Mouse (Mus musculus): ENCODE measurements around the gene P2ry14. TPM values are rescaled to one million over a fixed set of nuclear protein-coding genes. Genes with fewer than 3 reads are reported as not detected.

The P2ry14 gene
- total and polyA plus RNA-seq, 3 experiments, result 0.08 to 0.13 TPM; not detected in 1

DNA sequence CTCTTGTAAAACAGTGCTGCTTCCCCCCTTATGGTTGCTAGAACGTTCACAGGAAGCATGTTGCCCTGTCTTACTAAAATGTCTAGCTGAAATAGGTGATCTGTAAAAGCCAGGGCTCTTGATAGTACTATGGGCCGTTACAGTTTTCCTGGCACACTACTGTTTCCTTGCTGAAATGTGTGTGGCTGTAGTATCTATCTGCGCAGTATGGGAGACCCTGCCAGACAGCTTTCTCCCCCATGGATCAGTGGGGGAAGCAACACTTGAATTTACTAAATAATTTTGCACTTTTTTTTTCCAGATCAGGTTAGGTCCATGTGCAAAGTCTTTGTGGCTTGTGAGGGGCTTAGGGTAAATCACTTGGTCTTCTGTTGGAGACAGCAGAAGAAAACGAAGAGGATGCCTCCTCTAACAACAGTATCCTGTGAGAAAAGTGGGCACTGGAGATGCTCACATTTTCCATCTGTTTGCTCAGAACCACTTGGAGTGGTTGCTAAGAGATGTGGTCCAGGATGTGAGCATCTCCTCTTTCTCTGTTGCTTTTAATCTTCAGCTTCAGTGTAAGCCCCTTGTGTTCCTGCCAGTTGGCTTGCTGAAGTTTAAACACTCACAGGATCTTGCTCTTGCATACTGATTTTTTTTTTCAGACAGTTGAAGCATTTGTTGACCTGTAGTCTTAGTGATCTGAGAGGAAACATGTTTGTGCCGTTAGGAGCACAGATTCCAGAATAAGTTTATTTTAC is 17.3 kb downstream of the P2ry14 start:
- peaks cover 0 to 20% of the 10 kb centered on the region in 2 experiments; a peak in 3 of 4 replicates for H3K4me1 ChIP-seq (ENCODE audit: control insufficient read depth in 1 of 2, insufficient read depth in 2 of 2, low read length in 2 of 2)
- H3K27me3 ChIP-seq (ENCODE audit: control insufficient read depth in 1 of 2, insufficient read depth in 2 of 2, low read length in 2 of 2), result no peaks in the 10 kb centered on the region
- H3K4me3 ChIP-seq (ENCODE audit: control insufficient read depth in 1 of 2, insufficient read depth in 1 of 2, low read depth in 2 of 2, low read length in 2 of 2), result no peak overlapping the region
- peaks cover 0 to 24% of the 10 kb centered on the region in 2 experiments; a peak in 2 of 4 replicates for H3K36me3 ChIP-seq (ENCODE audit: control insufficient read depth in 1 of 2, insufficient read depth in 2 of 2, low read length in 2 of 2)
- H3K27ac ChIP-seq (ENCODE audit: control insufficient read depth, low read depth, low read length), result no peak overlapping the region
- no peaks in the 10 kb centered on the region for H3K9me3 ChIP-seq (replicated peaks; ENCODE audit: insufficient read depth, low read length)
- no peaks in the 10 kb centered on the region for H3K79me2 ChIP-seq (ENCODE audit: control insufficient read depth, insufficient read depth, low read length, poor library complexity)
- H3K9ac ChIP-seq (ENCODE audit: control insufficient read depth, low read depth, low read length, poor library complexity, severe bottlenecking), result no peak overlapping the region
- no peak for TF ChIP-seq ZKSCAN1 (IDR thresholded peaks at IDR 0.05; ENCODE audit: low read depth, low read length)
- TF ChIP-seq CHD1 (IDR thresholded peaks at IDR 0.05; ENCODE audit: low read depth, low read length), result no peak
- TF ChIP-seq ZC3H11A (IDR thresholded peaks at IDR 0.05; ENCODE audit: low read depth, low read length), result no peak
- no peak for TF ChIP-seq USF1 (IDR thresholded peaks at IDR 0.05; ENCODE audit: low read depth, low read length)
- TF ChIP-seq CHD2 (IDR thresholded peaks at IDR 0.05; ENCODE audit: low read length), result no peak
- no peak for DNase-seq (ENCODE audit: low read depth, low spot score)

DNA sequence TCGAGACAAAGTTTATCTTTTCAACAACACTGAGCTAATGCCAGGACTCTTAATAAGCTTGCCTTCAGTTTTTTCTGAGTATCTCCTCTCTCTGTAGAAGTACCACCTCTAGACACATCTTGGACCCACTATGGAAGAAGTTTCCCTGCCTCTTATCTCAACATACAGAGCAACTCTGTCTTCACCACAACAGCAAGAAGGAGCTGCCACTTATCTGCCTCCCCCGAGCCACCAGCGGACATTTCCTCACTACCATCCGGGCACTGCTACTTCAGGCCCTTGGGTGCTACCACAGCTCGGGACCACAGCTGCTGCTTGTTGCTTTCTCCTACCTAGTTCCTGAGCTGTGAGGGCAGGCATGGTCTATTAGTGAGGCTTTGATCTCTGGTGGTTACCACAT is 20.2 kb downstream of the P2ry14 start:
- peaks cover 0 to 21% of the 10 kb centered on the region in 2 experiments; a peak in 3 of 4 replicates for H3K4me1 ChIP-seq (ENCODE audit: control insufficient read depth in 1 of 2, insufficient read depth in 2 of 2, low read length in 2 of 2)
- H3K9me3 ChIP-seq (replicated peaks; ENCODE audit: insufficient read depth, low read length), result no peaks in the 10 kb centered on the region
- no peak for TF ChIP-seq KAT2A (conservative IDR thresholded peaks at IDR 0.05; ENCODE audit: low read depth, low read length)
- TF ChIP-seq ZNF384 (IDR thresholded peaks at IDR 0.05; ENCODE audit: low read depth, low read length), result no peak
- TF ChIP-seq GABPA (IDR thresholded peaks at IDR 0.05; ENCODE audit: low read depth, low read length), result no peak
- TF ChIP-seq POLR2AphosphoS2 (IDR thresholded peaks at IDR 0.05; ENCODE audit: low read length), result no peak
- no peak for TF ChIP-seq MYB (IDR thresholded peaks at IDR 0.05; ENCODE audit: low read depth, low read length)
- no peak for TF ChIP-seq MAX (IDR thresholded peaks at IDR 0.05; ENCODE audit: low read length)
- TF ChIP-seq RCOR1 (IDR thresholded peaks at IDR 0.05; ENCODE audit: low read depth, low read length), result peak; percentile 66; the same call in 1 of the 2 replicates
- TF ChIP-seq USF2 (IDR thresholded peaks at IDR 0.05; ENCODE audit: borderline replicate concordance in 1 of 2, insufficient read depth in 1 of 2, low read depth in 1 of 2, low read length in 2 of 2), result no peak
- TF ChIP-seq BHLHE40 (IDR thresholded peaks at IDR 0.05; ENCODE audit: borderline replicate concordance, low read depth, low read length), result no peak
- no peak for TF ChIP-seq HCFC1 (IDR thresholded peaks at IDR 0.05; ENCODE audit: low read depth, low read length)
- no peak for TF ChIP-seq TBP (IDR thresholded peaks at IDR 0.05; ENCODE audit: low read depth, low read length)
- no peak for TF ChIP-seq MYC (IDR thresholded peaks at IDR 0.05; ENCODE audit: low read depth, low read length)
- TF ChIP-seq ZMIZ1 (IDR thresholded peaks at IDR 0.05; ENCODE audit: low read depth, low read length), result no peak
- no peak for TF ChIP-seq E2F4 (IDR thresholded peaks at IDR 0.05; ENCODE audit: borderline replicate concordance, low read depth, low read length)
- peak; percentile 83 for TF ChIP-seq TAL1 (IDR thresholded peaks at IDR 0.05; ENCODE audit: low read length)
- TF ChIP-seq GATA1 (IDR thresholded peaks at IDR 0.05; ENCODE audit: low read depth, low read length), result peak; percentile 71
- TF ChIP-seq JUND (IDR thresholded peaks at IDR 0.05; ENCODE audit: low read depth, low read length), result no peak
- no peak for TF ChIP-seq POLR2A (IDR thresholded peaks at IDR 0.05; ENCODE audit: control insufficient read depth in 1 of 2, insufficient read depth in 1 of 2, low read depth in 1 of 2, low read length in 2 of 2, poor library complexity in 1 of 2)
- no peak for TF ChIP-seq ZC3H11A (IDR thresholded peaks at IDR 0.05; ENCODE audit: low read depth, low read length)
- no peak for TF ChIP-seq RAD21 (IDR thresholded peaks at IDR 0.05; ENCODE audit: low read depth, low read length)
- no peak for TF ChIP-seq ZKSCAN1 (IDR thresholded peaks at IDR 0.05; ENCODE audit: low read depth, low read length)
- TF ChIP-seq ETS1 (IDR thresholded peaks at IDR 0.05; ENCODE audit: low read depth, low read length), result peak; percentile 66; the same call in 1 of the 2 replicates
- no peak for TF ChIP-seq MXI1 (IDR thresholded peaks at IDR 0.05; ENCODE audit: low read depth, low read length)
- TF ChIP-seq EP300 (IDR thresholded peaks at IDR 0.05; ENCODE audit: low read depth in 1 of 2, low read length in 2 of 2), result peak; percentile 70 to 73
- no peak for TF ChIP-seq NELFE (IDR thresholded peaks at IDR 0.05; ENCODE audit: low read depth, low read length)
- TF ChIP-seq TCF12 (IDR thresholded peaks at IDR 0.05; ENCODE audit: low read depth, low read length), result peak; percentile 79
- no peak for TF ChIP-seq UBTF (IDR thresholded peaks at IDR 0.05; ENCODE audit: borderline replicate concordance, insufficient read depth, low read depth, low read length)
- no peak overlapping the region; the same call in 1 of the 2 replicates for H3K27ac ChIP-seq (ENCODE audit: control insufficient read depth, low read depth, low read length)
- DNase-seq (ENCODE audit: low read depth, low spot score), result peak; percentile 81
- H3K9ac ChIP-seq (ENCODE audit: control insufficient read depth, low read depth, low read length, poor library complexity, severe bottlenecking), result no peak overlapping the region; the same call in 1 of the 2 replicates
- no peaks in the 10 kb centered on the region for H3K27me3 ChIP-seq (ENCODE audit: control insufficient read depth in 1 of 2, insufficient read depth in 2 of 2, low read length in 2 of 2)
- H3K4me3 ChIP-seq (ENCODE audit: control insufficient read depth in 1 of 2, insufficient read depth in 1 of 2, low read depth in 2 of 2, low read length in 2 of 2), result no peak overlapping the region
- peaks cover 0 to 30% of the 10 kb centered on the region in 2 experiments; a peak in 2 of 4 replicates for H3K36me3 ChIP-seq (ENCODE audit: control insufficient read depth in 1 of 2, insufficient read depth in 2 of 2, low read length in 2 of 2)
- no peaks in the 10 kb centered on the region for H3K79me2 ChIP-seq (ENCODE audit: control insufficient read depth, insufficient read depth, low read length, poor library complexity)
